Mouse (Mus musculus): Measurements from ENCODE around the gene Rnf4. TPM values are rescaled to one million over a fixed set of nuclear protein-coding genes. Genes with fewer than 3 reads are reported as not detected.

The Rnf4 gene
- polyA plus RNA-seq, 1 experiment, result 47.5 TPM

DNA sequence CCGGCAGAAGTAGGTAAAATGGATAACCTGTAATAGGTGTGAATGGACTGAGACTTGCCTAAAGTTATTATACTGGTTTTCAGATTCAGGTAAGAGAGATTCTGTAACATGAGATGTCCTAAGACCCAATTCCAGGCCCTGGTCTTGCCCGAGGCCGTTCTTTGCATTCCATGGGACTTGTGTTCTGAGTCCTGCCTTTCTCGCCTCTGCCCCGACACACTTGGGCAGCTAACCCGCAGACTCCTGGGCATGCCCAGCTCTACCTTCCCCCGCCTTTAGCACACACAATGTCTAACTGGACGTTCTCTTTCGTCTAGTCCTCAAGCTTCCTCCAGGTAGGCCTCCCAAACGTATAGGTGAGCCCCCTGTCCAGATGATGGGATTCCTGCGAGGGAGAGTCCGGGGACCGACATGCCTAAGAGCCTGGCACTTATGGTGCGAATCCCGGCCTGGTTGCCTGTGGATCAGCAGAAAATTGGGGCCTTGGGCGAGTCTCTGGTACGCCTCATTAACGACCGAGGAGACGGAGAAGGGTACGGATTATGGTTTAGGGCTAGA lies 471 bp upstream of the Rnf4 start:
- Histone ChIP-seq H3K36me3 (ENCODE audit: control insufficient read depth, insufficient read depth, low read length) (no peaks in the 10 kb centered on the region), H3K27ac (ENCODE audit: insufficient read depth, low read depth, low read length) (peak overlapping the region; percentile 83), H3K4me3 (ENCODE audit: insufficient read depth, low read depth, low read length) (peak overlapping the region; percentile 71), H3K4me1 (ENCODE audit: control insufficient read depth, insufficient read depth, low read length) (peaks cover 3% of the 10 kb centered on the region; the same call in 1 of the 2 replicates), H3K27me3 (replicated peaks; ENCODE audit: control insufficient read depth, insufficient read depth, low read length) (no peaks in the 10 kb centered on the region)
- WGBS, result 1% methylated on average over 21 of the region's 21 CpGs
- DNase-seq, result peak; percentile 66
- no peak for TF ChIP-seq CTCF (conservative IDR thresholded peaks at IDR 0.05; ENCODE audit: insufficient read depth, insufficient read length, low read depth, low read length)
- TF ChIP-seq POLR2A (IDR thresholded peaks at IDR 0.05; ENCODE audit: low read depth, low read length), result no peak

DNA sequence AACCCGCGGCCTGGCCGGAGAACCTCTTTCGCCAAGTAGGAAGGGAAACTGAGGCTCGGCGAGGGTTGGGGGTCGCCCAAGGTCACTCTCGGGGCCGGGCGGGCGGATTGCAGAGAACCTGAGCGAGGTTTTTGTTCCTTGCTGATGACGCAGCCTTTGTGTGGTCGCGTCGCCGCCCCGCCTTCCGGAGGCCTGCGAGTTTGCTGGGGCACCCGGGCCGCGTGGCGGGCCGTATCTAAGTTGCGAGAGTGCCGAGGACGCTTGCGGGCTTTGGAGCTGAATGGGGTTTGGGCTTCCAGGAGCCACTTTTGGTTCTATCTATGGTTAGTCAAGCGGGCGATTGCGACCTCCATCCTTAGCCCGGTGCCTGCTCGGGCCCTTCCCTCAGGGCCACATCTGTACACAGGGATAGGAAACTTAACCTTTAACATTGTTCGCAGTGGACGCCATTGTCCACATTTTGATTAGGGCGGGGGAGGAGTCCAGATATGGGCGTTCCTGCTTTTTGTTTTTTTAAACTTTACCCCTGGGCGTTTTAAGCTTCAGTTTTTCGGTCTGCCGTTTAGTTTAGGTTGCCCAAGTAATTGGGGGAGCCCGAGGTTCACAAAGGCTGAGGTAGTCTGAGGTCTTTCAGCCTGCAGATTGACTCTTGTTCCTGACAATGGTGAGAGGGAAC lies 824 bp downstream of the Rnf4 start:
- WGBS, result under 1% methylated on average over 42 of the region's 42 CpGs

DNA sequence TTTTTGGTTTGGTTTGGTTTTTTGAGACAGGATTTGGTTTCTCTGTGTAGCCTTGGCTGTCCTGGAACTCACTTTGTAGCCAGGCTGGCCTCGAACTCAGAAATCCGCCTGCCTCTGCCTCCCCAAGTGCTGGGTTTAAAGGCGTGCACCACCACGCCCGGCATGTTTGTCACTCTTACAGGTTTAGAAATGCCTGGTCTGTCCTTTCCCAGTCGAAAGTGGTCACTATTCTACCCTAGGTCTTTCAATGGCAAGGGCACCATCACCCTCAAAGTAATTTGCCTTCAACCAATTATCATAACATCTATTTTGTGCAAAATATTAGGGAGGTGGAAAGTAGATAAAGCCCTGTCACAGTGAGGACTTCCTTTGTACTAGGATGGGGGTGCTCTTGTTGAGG lies 4.2 kb downstream of the Rnf4 start:
- WGBS, result 95% methylated on average over 6 of the region's 6 CpGs
- TF ChIP-seq CTCF (conservative IDR thresholded peaks at IDR 0.05; ENCODE audit: insufficient read depth, insufficient read length, low read depth, low read length), result no peak
- Histone ChIP-seq H3K27ac (ENCODE audit: insufficient read depth, low read depth, low read length) (no peak overlapping the region), H3K36me3 (ENCODE audit: control insufficient read depth, insufficient read depth, low read length) (no peaks in the 10 kb centered on the region), H3K27me3 (replicated peaks; ENCODE audit: control insufficient read depth, insufficient read depth, low read length) (no peaks in the 10 kb centered on the region), H3K4me1 (ENCODE audit: control insufficient read depth, insufficient read depth, low read length) (peaks cover 3% of the 10 kb centered on the region; the same call in 1 of the 2 replicates), H3K4me3 (ENCODE audit: insufficient read depth, low read depth, low read length) (no peak overlapping the region)
- DNase-seq, result no peak

More for the DNA sequence above, 824 bp downstream of the Rnf4 start:
- Histone ChIP-seq H3K4me1 (ENCODE audit: control insufficient read depth, insufficient read depth, low read length) (peaks cover 3% of the 10 kb centered on the region; the same call in 1 of the 2 replicates), H3K27ac (ENCODE audit: insufficient read depth, low read depth, low read length) (peak overlapping the region; percentile 79), H3K27me3 (replicated peaks; ENCODE audit: control insufficient read depth, insufficient read depth, low read length) (no peaks in the 10 kb centered on the region), H3K36me3 (ENCODE audit: control insufficient read depth, insufficient read depth, low read length) (no peaks in the 10 kb centered on the region), H3K4me3 (ENCODE audit: insufficient read depth, low read depth, low read length) (peak overlapping the region; percentile 86)
- TF ChIP-seq CTCF (conservative IDR thresholded peaks at IDR 0.05; ENCODE audit: insufficient read depth, insufficient read length, low read depth, low read length) (no peak), POLR2A (IDR thresholded peaks at IDR 0.05; ENCODE audit: low read depth, low read length) (no peak)
- DNase-seq, result peak; percentile 51

DNA sequence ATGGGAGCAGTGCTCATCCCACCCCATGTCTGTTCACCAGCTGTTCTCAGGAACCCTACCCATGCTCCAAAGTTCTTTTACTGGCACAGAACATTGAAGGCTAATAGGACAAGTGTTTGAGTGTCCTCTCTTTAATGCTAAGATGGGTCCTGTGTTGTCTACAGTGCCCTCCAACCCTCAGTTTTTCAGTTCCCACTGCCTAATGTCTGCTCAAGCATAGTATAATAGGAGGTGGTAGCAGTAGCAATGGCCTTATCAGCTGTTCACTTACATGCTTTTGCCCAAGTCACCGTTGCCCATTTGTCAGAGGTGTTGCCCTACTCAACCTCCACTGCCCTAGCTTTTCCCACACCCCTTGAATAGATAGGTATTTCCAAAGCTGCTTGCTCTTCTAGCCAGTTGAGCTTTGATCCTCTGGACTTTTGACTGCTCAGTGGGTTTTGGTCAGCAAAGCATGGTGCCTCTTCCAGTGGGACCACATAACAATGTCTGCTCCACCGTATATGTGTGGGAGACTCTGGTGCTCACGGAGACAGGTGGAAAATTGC lies 16.1 kb downstream of the Rnf4 start:
- Histone ChIP-seq H3K4me1 (ENCODE audit: control insufficient read depth, insufficient read depth, low read length) (no peaks in the 10 kb centered on the region), H3K36me3 (ENCODE audit: control insufficient read depth, insufficient read depth, low read length) (peaks cover 6% of the 10 kb centered on the region), H3K4me3 (ENCODE audit: insufficient read depth, low read depth, low read length) (no peak overlapping the region), H3K27me3 (replicated peaks; ENCODE audit: control insufficient read depth, insufficient read depth, low read length) (no peaks in the 10 kb centered on the region), H3K27ac (ENCODE audit: insufficient read depth, low read depth, low read length) (no peak overlapping the region)
- 85% methylated on average over 3 of the region's 3 CpGs for WGBS
- no peak for DNase-seq
- TF ChIP-seq POLR2A (IDR thresholded peaks at IDR 0.05; ENCODE audit: low read depth, low read length) (no peak), CTCF (conservative IDR thresholded peaks at IDR 0.05; ENCODE audit: insufficient read depth, insufficient read length, low read depth, low read length) (no peak)

DNA sequence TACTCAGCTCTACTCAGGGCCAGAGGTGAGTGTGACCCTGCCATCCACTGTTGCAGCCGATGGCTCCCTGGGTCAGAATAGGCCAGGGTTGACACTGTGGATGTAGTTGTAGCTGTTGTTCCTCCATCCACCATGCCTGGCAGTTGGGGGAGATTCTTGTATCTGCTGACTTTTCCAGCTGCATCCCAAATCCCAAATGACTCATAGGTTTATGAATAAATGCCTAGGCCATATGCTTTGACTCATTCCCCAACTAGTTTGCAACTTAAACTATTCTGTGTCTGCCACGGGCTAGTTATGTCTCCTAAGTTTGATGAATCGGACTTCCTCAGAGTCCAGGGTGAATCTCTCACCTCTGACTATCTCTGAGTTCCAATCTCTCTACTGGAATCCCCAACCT lies 24.2 kb downstream of the Rnf4 start:
- WGBS, result 91% methylated on average over 3 of the region's 3 CpGs
- H3K36me3 ChIP-seq (ENCODE audit: control insufficient read depth, insufficient read depth, low read length), result no peaks in the 10 kb centered on the region
- no peak for DNase-seq

DNA sequence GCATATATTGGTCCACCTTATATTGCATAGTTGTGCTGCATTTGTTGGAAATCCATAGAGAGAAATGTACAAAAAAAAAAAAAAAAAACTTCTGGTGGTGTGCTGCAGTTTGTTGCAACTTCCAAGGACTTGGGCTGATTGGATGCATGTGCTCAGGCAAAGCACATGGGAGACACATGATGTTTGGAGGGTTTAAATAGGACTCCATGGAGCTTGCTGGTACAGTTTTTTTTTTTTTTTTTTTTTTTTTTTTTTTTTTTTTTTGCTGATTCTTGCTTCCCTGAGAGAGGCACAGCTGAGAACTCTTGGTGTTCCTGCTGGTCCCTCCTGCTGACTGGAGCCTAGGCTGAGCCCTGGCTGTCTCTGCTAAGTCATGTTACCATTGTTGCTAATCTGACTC lies 27.0 kb downstream of the Rnf4 start:
- no peak for DNase-seq

More for the DNA sequence above, 24.2 kb downstream of the Rnf4 start:
- Histone ChIP-seq H3K27me3 (replicated peaks; ENCODE audit: control insufficient read depth, insufficient read depth, low read length) (no peaks in the 10 kb centered on the region), H3K4me1 (ENCODE audit: control insufficient read depth, insufficient read depth, low read length) (no peaks in the 10 kb centered on the region), H3K27ac (ENCODE audit: insufficient read depth, low read depth, low read length) (no peak overlapping the region), H3K4me3 (ENCODE audit: insufficient read depth, low read depth, low read length) (no peak overlapping the region)
- no peak for TF ChIP-seq POLR2A (IDR thresholded peaks at IDR 0.05; ENCODE audit: low read depth, low read length)

DNA sequence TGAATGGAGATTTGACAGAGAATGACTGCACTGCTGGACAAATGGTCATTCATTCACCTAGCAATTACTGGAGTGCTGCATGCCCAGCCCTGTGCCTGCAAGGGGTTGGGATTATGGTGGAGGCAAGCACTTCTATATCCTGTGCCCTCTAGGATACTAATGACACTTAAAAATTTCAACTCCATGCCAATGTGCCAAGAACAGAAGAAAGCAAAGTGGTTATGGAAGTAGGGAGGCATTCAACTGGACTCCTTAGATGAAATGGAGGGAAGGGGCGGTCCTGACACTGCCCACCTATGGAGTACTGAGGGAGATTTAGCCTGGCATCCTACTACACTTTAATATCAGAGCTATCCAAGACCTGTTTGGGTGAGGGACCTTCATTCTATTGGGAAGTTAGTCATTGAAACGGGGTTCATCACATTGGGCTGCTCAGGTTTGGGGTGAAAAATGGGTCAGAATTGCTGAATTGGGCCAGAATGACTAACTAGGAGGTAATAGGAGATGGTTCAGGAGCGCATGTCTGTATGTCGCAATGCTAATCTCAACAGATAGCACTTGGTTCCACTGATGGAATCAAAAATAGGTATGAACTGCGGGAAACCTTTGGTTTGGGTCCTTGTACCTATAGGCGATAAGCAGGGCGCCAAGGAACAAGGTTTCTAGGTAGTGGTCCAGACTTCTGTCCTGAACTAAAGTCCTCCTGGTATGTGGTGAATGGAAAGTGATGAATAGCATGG lies 32.6 kb downstream of the Rnf4 start:
- DNase-seq, result no peak
- TF ChIP-seq CTCF (conservative IDR thresholded peaks at IDR 0.05; ENCODE audit: insufficient read depth, insufficient read length, low read depth, low read length) (no peak), POLR2A (IDR thresholded peaks at IDR 0.05; ENCODE audit: low read depth, low read length) (no peak)
- WGBS, result 74% methylated on average over 7 of the region's 7 CpGs
- Histone ChIP-seq H3K36me3 (ENCODE audit: control insufficient read depth, insufficient read depth, low read length) (no peaks in the 10 kb centered on the region), H3K27me3 (replicated peaks; ENCODE audit: control insufficient read depth, insufficient read depth, low read length) (no peaks in the 10 kb centered on the region), H3K4me1 (ENCODE audit: control insufficient read depth, insufficient read depth, low read length) (peaks cover 16% of the 10 kb centered on the region; the same call in 1 of the 2 replicates), H3K4me3 (ENCODE audit: insufficient read depth, low read depth, low read length) (peak overlapping the region; percentile 80), H3K27ac (ENCODE audit: insufficient read depth, low read depth, low read length) (peak overlapping the region; percentile 94)

More for the DNA sequence above, 27.0 kb downstream of the Rnf4 start:
- H3K4me3 ChIP-seq (ENCODE audit: insufficient read depth, low read depth, low read length), result no peak overlapping the region
- TF ChIP-seq POLR2A (IDR thresholded peaks at IDR 0.05; ENCODE audit: low read depth, low read length) (no peak), CTCF (conservative IDR thresholded peaks at IDR 0.05; ENCODE audit: insufficient read depth, insufficient read length, low read depth, low read length) (no peak)
- H3K4me1 ChIP-seq (ENCODE audit: control insufficient read depth, insufficient read depth, low read length), result no peaks in the 10 kb centered on the region
- H3K27ac ChIP-seq (ENCODE audit: insufficient read depth, low read depth, low read length), result no peak overlapping the region
- no peaks in the 10 kb centered on the region for H3K36me3 ChIP-seq (ENCODE audit: control insufficient read depth, insufficient read depth, low read length)
- no peaks in the 10 kb centered on the region for H3K27me3 ChIP-seq (replicated peaks; ENCODE audit: control insufficient read depth, insufficient read depth, low read length)
